Mouse (Mus musculus) CD4-positive helper T cell, adult 2 months (primary cell): ENCODE data around the gene Vps51.

ENCODE experiments used
- DNase-seq: peaks from one replicate; pipeline ENCODE4 v3.0.0-alpha.2; 2012; ENCODE audit warnings: low read depth, missing footprints, low spot score

Vps51 gene

DNA sequence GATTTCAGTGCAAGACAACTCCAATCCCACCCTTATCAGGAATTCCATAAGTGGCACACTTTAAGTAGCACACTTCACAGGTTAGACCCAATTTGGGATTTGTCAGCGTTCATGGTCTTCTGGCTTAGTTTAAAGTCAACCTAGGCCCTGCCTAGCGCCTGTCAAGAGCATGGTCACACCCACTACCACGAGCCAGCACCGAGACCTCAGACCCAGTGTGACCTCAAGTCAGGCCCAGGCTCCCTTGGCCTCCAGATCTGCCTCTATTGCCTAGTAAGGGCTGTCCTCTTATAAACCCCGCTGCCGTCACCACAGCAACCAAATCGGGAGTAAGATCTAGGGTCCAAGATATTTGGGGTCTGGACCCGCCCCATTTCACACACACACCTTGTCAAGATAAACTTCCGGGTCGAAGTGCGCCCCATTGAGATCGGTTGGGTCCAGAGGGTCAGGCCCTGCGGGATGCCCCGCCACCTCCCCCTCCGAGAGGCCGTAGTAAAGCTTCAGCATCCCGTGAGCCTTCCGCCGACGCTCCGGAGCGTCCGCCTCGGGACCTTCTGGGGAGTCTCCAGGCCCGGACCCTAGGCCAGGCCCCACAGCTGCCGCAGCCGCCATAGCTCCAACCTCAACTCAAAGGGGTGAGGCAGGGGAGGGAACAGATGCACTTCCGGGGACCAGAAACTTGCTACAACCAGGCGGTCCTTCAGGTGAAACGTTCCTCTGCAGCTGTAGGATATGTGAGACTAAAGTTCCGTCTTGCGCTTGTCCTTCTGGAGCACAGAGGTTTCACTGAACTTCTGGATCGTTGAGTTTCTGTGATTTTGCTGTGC is at the start of gene Vps51:
Vps51 (minus strand) TSS at position 668 of the 830 bp plus-strand sequence.
- peak; percentile 93 for DNase-seq

- peak; percentile 81 for DNase-seq
These were observed 49.3 kb upstream of the Vps51 start for GRCm38 (mm10) chr19:6126289-6126688.

GRCm38 (mm10) chr19:6124898-6125297 is 47.9 kb upstream of the Vps51 start:
- no peak for DNase-seq

GRCm38 (mm10) chr19:6123330-6123729 is 46.3 kb upstream of the Vps51 start:
- DNase-seq: no peak

DNA sequence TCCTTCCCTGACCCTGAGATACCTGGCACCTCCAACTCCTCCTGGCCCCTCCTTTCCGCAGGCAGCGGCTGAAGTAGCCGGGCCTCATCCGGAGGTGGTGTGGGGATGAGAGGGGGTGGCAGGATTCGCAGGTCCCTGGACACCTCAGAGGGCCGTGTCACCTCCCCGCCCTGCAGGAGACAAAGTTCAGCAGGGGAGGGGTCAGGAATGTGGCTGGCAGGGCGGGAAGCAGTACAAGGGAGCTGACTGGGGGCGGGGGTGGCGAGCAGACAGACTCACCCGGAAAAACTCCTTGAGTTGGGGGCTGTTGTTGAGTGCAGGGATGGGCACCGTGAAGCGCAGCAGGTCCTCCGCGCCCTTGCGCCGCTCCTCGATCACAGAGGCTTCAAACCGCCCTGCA is 44.7 kb upstream of the Vps51 start:
- no peak for DNase-seq

- no peak for DNase-seq
These were observed 41.7 kb upstream of the Vps51 start for GRCm38 (mm10) chr19:6118677-6119185.

- DNase-seq: peak; percentile 93
These were observed 41.1 kb upstream of the Vps51 start, which contains the start of gene Sac3d1 for GRCm38 (mm10) chr19:6117986-6118676. TSS of gene Sac3d1 (minus strand) at chr19:6118650.

DNA sequence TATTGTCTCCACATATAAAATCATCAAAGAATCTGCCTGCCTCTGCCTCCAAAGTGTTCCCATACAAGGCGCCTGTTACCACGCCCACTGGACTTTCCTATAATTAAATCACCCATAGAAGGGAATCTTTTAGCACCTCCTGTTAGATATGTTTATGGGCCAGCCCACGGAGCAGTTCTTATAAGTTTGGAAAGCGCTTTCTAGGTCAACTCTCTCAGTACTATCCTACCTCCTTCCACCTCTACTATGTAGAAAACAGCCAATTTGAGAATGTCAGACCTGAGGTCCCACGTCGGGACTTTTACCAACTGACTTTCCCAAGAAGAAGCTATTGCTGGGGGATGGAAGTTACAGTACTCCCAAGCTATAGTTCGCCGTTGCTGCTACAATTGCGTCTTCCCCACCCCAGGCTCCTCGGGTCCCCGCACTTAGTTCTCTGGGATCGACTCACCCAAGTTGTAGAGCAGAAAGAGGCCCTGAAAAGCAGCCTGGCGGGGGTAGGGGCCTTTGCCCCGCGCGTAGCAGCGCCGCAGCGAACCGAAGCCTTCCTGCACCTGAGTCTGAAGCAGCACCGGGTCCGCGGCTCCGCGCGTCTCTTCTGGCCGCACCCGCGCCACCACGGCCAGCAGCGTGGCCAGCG is 40.4 kb upstream of the Vps51 start:
- no peak for DNase-seq

DNA sequence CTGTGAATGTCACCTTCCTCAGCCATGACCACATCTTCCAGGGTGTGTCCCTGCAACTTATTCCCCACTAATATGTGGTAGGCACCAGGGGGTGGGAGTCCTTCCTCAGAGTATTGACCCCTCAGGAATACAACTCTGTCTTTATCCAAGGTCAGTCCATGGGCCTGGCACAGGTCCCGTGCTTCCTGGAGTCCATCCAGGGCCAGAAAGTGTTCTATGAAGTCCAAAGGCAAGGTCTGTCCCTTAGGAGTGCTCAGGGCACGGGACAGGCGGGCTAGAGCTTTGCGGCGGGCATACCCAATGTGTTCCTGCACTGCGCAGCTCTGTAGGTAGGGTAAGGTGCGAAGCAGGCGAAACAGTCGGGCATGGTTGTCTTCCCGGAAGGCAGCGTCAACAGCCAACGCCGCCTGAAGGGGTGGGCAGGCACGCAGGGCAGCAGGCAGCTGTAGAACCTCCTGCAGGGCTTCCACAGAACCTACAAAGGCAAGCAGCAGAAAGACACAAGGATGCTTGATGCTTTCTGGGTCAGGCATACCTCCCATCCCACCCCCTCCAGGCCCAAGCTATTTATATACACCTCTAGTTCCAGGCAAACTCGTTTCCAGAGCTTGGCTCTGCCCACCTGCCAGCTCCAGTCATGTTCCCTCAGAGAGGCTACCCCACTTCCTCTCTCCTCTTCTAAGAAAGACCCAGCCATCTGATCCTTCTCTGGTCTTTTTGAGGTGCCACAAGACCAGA is 39.3 kb upstream of the Vps51 start:
- DNase-seq: no peak

- no peak for DNase-seq
These were observed 36.1 kb upstream of the Vps51 start for GRCm38 (mm10) chr19:6113116-6113515.

DNA sequence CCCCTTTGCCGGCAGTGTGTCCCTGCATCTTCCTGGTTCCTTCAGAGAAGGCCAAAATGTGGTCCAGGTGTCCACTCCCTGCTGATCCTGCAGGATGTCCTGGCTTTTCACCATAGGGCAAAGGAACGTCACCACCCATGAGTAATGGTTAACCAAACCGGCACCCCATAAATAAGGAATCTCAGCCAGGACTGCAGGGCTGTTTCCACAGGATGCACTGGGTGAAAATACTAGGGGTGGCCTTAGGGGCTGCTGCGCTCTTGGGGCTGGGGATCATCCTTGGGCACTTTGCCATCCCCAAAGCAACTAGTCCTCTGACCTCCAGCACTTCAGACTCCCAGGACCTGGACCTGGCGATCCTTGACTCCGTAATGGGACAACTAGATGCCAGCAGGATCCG is 28.6 kb upstream of the Vps51 start, which contains the start of gene Naaladl1:
Naaladl1 (plus strand) TSS at position 197 of the 400 bp plus-strand sequence.
- DNase-seq: no peak

GRCm38 (mm10) chr19:6104476-6104875 is 27.4 kb upstream of the Vps51 start:
- no peak for DNase-seq

GRCm38 (mm10) chr19:6102169-6102853 is 25.3 kb upstream of the Vps51 start:
- no peak for DNase-seq

GRCm38 (mm10) chr19:6101186-6101585 is 24.2 kb upstream of the Vps51 start:
- no peak for DNase-seq

- no peak for DNase-seq
These were observed 20.8 kb upstream of the Vps51 start for GRCm38 (mm10) chr19:6097847-6098246.

DNA sequence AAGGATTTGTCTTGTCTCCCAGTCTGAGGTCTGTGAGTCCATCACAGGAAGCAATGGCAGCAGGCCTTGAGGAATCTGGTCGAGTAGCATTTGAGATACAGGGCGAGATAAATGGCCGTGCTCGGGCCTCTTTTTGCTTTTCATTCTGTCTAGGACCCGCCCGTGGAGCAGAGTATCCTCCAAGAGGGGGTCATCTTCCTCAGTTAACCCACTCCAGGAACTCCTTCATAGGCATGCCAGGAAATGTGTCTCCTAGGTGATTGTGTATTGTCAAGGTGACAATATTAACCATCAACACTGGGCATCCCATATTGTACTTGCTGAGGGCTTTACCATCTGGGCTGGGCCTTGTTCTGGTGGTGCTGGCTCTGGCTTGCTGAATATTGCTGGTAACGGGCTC is 17.1 kb upstream of the Vps51 start, which contains the start of gene AC131692.1:
AC131692.1 (plus strand) TSS at position 301 of the 400 bp plus-strand sequence.
- no peak for DNase-seq

DNA sequence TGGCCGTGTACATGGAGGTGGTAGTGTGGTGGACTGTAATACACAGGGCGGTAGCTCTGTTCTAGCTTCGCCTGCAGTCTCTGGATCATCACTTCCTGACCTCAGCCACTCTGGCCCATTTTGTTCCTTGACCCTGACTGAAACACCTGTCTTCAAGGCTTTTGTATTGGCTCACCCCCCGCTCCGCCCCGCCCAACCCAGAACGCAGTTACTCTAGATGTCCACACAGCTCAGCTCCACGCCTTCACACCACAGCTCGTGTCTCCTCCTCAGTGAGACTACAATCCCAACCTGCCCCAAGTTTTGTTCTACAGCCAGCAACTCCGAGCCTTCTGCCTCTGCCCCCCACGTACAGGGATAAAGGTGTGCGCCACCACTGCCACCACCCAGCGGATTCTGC is 11.8 kb upstream of the Vps51 start:
- DNase-seq: no peak

DNA sequence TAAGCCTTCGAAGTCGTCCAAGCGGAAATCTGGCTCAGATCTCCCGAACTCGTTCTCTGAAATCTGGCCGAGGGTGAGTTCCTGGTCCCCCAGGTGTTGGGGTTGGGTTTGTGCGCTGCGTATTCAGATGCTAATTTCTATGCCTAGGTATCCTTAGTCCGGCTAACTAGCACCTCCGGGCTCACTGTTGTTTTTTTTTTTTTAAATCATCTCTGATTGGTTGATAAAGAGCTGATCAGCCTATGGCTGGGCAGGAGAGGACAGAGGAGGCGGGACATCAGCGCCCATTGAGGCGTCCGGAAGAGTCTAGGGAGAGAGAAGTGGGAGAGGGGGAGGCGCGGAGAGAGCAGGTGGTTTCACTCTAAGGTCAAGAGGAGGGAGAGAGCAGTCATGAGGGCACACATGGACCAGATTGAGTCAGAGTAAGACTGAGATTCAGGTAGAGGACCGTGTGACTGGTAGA is 8.4 kb upstream of the Vps51 start:
- peak; percentile 86 for DNase-seq

DNA sequence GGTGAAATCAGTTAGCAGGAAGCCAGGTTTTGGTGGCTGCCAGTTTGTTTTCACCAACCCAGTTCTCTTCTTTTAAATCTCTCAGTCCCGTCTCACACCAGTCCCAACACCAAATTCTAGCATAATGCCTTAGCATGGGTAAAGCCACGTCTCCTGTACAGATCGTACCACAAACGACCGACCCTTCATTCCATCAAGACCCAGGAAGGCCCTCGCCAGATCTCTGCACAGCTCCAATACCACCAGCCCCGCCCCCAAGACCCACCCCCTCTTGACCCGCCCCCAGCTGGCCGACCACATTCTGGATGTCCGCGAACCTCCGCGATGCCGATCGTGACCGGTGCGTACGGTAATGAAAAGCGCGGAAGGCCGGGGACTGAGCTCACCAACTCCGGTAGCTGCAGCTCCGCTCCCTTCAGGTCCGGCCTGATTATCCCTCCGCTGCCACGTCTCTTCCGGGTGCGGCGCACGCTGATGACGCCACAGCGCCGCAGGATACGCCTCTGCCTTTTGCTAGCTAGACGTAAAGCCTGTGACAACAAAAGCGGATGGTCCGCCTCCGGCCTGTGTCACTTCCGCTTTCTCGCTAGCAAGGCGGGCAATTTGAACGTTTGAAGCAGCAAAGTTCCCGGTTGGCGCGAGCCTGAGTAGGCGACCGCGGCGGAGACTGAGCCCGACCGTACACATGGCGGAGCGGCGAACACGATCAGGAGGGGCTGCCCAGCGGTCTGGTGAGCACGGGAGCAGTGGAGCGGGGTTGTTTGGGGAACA is 7.6 kb upstream of the Vps51 start, which contains the start of the genes Zfpl1 and Cdca5:
Zfpl1 (minus strand) TSS at position 479 of the 771 bp plus-strand sequence.
Cdca5 (plus strand) TSS at position 506 of the 771 bp plus-strand sequence.
- DNase-seq: peak; percentile 99

- no peak for DNase-seq
These were observed 5.1 kb upstream of the Vps51 start, which contains the start of gene Gm28374 for GRCm38 (mm10) chr19:6082156-6082555. TSS of gene Gm28374 (minus strand) at chr19:6082256.
